Mouse (Mus musculus): Measurements from ENCODE around the gene Raf1. TPM values are rescaled to one million over a fixed set of nuclear protein-coding genes. Genes with fewer than 3 reads are reported as not detected.

Raf1 gene
- 100 to 1,000 TPM; 121 to 132 TPM for total RNA-seq (2021)

DNA sequence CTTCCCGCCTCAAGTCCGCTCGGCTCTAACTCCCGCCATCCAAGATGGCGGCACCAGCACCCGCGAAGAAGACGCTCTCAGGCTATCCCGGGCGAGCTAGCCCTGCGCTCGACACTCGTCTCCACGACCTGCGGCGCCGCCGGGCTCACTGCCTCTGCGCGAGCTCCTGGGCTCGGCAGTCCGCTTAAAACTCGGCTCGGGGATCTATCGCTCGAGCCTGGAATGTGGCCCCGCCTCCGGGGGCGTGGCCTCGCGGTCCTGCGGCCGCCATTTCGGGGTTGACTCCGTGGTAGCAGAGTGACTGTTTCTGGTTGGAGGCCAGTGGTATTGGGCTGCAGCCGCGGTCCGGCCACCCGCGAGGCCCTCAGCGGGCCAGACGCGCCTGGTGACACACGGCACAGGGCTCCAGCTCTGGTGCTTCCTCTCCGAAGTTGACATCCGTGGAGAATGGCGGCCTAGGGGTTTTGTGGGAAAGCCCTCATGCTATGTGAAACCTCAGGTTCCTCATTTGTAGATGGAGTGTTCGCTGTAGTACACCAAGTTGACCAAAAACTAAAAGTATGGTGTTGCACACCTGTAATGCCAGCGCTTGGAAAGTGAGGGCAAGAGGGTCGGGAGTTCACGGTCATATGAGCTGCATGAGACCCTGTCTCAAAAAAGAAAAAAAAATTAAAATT is at the start of gene Raf1:
TSS of gene Raf1 (minus strand) at position 184 of the 677 bp plus-strand sequence.
- intact Hi-C loops (cut with DNase I) = loop anchor here (5.0 kb wide), 1 partner anchor 74 kb away; the partner anchor contains the start of gene Mkrn2
- DNase-seq (ENCODE audit: extremely low spot score in 1 of 2, low spot score in 2 of 2) = peak; percentile 97 to 98

DNA sequence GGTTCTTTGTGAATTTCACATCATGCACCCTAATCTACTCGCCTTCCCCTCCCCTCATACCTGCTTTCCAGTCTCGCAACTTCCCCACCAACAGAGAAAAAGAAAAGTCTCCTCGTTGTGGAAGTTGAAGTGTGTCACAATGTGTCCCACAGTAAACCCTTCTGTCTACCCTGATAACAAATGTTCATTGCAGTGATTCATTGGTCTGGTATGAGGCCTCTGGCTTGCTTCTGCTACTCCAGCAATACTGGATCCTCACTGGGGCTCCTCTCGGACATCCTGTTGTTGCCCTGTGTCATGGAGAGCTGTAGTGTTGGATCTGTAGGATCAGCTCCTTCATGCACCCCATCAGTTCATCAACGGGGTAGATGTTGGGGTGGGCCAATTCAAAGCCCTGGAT is 45.8 kb upstream of the Raf1 start:
- intact Hi-C loops (cut with DNase I) = no loop called here
- no peak for DNase-seq (ENCODE audit: extremely low spot score in 1 of 2, low spot score in 2 of 2)

DNA sequence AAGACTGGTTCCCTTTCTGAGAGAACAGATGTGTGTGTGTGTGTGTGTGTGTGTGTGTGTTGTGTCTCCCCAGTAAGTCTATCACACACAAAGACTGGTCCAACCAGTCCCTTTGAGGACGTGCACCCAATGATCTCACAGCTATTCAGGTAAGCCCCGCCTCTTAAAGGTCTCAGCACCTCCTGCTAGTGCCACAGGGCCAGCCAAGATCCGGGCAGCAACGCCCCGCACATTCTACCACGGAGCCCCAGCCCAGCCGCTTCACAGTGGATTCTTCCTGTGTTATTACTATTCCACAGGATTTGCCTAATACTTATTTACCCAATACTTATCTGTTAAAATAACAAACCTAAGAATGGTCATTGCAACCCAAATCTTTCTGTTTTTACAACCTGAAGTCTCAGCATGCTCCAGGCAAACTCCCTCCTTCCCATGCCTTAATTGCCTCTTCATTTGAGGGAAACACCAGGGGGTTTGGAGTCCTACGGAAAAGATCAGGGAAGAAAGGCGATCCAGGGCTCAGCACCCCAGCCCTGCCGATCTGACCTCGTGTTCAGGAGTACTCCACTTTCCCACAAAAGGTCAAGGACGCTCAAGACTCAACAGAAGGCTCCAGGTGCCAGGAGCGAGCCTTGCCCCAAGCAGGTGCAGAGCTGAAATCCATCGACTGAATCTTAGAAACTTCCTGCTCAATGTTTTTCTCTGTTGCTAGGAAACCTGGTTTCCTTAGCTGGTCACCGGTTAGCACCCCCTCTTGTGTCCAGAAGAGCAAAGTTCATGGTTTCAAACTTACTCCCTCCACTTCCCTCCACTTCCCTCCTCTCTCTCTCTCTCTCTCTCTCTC is 41.5 kb upstream of the Raf1 start:
- intact Hi-C loops (cut with DNase I) = no loop called here
- peak in 1 of 2 experiments; percentile 49 for DNase-seq (ENCODE audit: extremely low spot score in 1 of 2, low spot score in 2 of 2)

DNA sequence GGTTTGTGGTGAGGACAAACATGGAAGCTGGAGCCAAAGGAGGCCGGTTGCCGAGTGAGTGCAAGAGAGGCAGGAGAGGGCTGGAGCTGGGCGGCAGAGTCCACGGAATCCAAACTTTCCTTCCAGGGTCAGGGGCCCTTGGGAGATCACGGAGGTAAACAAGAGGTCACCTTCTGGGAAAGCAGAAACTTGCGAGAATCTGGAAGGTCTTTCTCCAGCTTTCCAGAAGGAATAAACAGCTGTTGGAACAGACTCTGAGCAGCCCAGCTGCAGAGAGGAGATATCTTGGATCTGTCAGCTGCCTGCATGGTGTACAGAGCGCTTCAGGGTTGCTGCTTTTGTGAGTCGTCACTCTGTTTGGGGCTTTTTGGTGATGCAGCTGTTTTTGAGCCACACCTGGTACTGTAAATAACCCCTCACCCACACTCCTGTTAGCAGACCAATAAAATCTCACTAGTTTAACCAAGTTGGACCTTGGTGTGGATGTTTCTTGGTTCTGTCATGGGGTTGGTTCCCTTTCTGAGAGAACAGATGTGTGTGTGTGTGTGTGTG is 40.7 kb upstream of the Raf1 start:
- intact Hi-C loops (cut with DNase I) = no loop called here
- DNase-seq (ENCODE audit: extremely low spot score in 1 of 2, low spot score in 2 of 2) = no peak

DNA sequence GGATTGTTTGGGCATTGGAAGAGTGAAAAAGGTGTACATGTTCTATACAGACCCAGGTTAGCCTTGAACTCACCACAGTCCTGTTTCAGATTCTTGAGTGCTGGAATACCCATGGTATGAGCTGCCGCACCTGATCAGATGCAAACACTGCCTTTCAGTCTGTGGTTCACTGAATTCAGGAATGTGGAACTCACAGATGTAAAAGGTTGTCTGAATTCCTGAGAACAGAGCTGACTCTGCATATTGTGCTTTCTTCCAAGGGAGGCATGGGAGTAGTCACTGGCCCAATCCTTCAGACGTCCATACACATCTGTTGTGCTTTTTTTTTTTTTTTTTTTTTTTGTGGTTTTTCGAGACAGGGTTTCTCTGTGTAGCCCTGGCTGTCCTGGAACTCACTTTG is 34.8 kb upstream of the Raf1 start:
- DNase-seq (ENCODE audit: extremely low spot score in 1 of 2, low spot score in 2 of 2) = no peak
- intact Hi-C loops (cut with DNase I) = no loop called here

DNA sequence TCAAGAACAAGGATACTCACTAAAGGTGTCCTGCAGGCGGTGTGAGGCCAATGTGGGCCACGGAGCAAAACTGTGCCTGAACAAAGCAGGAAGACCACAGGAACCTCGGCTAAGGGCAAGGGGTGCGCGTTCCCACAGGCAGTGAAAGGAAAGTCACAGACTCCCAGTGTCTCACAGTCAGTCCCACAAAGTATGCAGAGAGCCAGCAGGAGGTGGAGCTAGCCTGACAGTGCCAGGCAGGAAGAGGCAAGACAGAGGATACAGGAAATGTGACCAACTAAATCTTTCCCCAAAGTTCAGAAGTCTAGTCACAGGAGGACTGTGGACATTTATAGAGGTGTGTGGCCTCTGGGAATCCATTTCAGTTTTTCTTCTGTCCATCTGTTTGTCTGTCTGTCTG is 26.5 kb upstream of the Raf1 start:
- DNase-seq (ENCODE audit: extremely low spot score in 1 of 2, low spot score in 2 of 2) = no peak
- intact Hi-C loops (cut with DNase I) = no loop called here

DNA sequence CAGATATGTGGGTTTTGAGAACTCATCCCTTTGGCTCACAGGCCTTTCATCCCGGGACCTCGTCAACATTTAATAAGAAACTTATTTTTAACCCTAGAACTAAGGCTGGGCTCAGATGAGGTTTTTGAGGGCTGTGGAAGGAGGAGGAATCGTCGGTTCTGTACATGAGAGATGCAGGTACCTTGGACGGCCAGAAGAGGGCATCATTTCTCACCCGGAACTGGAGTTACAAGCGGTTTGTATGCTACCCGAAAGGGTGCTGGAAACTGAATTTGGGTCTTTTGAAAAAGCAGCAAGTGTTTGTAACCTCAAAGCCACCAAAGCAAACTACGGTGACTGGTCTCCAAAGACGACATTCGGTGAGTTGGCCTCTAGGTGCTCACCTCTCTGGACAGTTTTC is 24.9 kb upstream of the Raf1 start:
- intact Hi-C loops (cut with DNase I) = no loop called here
- DNase-seq (ENCODE audit: extremely low spot score in 1 of 2, low spot score in 2 of 2) = no peak

DNA sequence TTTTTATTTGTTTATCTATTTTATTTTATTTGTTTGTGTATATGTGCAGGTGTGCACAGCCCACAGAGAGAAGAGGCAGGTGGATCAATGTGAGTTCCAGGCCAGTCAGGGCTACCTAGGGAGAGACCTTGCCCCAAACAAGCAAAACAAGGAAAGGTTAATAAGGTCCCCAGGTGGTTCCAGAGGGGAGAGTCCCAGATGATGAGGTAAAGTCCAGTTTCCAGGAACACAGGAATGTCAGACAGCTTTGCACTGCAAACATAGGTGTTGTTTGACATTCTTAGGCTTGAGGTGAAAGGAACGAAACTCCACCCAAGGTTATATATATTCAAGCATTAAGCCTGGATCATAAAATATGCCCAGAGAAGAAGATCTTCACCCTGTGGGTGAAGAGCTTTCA is 24.3 kb upstream of the Raf1 start:
- DNase-seq (ENCODE audit: extremely low spot score in 1 of 2, low spot score in 2 of 2) = no peak
- intact Hi-C loops (cut with DNase I) = no loop called here

DNA sequence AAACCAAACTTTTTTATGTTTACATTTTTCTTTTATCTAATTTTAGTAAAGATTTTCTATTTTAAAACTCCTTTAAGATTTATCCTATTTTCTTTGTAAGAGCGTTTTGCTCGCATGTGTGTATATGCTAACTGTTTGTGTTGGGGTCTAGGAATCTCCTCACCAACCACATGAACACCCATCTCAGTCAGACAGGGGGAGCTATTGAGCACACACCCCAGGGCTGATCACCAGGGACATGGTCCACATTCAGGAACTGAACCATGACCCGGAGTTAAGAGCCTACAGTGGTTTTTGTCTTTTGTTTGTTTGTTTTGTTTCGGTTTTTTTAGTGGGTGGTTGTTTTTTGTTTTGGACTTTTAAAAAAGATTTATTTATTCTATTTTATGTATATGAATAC is 22.3 kb upstream of the Raf1 start:
- no peak for DNase-seq (ENCODE audit: extremely low spot score in 1 of 2, low spot score in 2 of 2)
- intact Hi-C loops (cut with DNase I) = no loop called here

DNA sequence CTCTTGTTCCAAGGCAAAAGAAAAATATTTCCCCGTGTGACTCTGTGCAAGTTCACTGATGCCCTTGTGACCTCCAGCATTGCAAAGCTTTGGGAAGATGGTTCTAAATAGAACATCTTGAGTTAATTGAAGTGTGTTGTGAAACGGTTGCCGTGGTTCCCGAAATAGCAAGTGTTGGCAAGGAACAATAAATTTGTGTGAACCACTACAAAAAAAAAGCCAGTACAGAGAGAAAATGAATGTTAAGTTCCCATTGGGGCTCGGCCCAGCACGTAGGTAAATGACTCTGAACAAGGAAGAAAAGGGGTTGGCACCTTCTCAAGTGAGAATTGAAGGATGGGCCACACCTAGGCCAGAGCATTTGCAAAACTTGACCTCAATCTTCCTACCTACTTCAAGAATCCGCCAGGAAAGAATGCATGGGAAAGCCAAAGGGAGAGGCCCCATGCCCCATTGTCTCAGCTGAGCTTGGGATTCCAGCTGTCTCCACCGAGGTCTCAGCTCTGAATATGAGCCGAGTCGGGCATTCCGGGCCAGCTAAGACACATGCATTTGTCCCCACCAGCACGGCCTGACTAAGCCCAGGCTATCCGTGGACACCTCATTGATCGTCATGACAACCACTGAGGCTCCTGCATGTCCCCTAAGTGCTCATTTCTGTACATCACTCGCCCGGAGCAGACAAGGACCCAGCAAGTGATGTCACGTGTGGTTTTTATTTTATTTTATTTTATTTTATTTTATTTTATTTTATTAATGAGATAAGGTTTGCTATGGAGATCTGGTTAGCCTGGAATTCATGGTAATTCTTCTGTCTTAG is 21.5 kb upstream of the Raf1 start:
- intact Hi-C loops (cut with DNase I) = no loop called here
- DNase-seq (ENCODE audit: extremely low spot score in 1 of 2, low spot score in 2 of 2) = no peak

DNA sequence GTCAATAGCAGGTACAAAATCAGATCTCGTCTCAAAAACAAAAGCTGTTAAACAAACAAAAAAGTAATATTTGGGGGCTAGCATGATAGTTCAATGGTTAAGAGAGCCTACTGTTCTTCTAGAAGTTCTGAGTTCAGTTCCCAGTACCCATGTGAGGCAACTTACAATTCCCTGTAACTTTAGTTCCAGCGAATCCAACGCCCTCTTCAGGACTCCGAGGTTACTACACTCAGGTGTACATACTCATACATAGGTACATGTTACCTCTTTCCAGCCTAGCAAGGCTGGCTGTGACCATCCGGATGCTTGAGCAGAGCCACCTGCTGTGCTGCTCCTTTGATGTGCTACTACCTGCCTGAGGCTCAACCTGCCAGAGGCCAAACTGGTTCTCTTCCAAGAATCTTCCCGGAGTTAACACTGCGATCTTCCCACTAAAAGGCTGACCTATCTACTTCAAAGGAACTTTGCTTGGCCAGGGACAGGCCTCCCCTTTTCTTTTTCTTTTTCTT is 20.3 kb upstream of the Raf1 start:
- intact Hi-C loops (cut with DNase I) = no loop called here

DNA sequence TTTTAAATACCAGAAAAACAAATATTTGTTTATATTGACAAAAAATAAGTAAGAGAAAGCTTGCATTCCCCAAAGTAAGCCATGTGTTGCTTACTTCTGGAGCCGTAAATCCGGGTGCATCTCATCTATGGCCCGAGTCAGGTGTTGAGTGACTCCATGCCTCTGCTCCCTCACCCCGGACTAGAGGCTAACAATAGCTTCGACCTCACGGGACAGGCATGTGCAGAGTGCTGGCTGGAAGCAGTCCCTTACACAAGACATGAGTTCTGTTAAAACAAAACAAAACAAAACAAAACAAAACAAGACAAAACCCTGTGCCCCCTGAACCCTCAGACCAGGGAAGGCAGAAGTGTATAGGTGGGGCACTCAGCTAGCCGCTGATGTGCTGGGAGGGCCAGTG is 18.7 kb upstream of the Raf1 start:
- DNase-seq (ENCODE audit: extremely low spot score in 1 of 2, low spot score in 2 of 2) = no peak
- intact Hi-C loops (cut with DNase I) = no loop called here

More for the DNA sequence above, 20.3 kb upstream of the Raf1 start:
- DNase-seq (ENCODE audit: extremely low spot score in 1 of 2, low spot score in 2 of 2) = no peak

DNA sequence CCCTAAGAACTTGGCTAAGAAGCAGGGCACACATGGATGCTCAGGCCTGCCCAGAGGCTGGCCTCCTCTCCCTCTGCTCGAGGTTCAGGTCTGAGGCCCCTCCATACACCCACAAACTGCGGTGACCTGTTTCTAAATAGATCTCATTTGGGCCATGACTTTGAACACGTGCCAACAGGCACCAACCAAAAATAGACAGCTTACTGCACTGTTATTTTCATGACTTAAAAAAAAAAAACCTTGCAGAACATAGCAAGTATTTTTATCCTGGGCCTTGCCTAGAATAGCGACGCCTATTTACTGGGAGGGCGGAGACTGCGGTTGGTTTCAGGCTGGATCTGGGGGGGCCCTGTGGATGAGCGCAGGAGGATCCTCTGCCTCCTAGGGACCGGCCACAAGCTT is 18.0 kb upstream of the Raf1 start:
- peak; percentile 36 to 57 for DNase-seq (ENCODE audit: extremely low spot score in 1 of 2, low spot score in 2 of 2)
- intact Hi-C loops (cut with DNase I) = no loop called here

DNA sequence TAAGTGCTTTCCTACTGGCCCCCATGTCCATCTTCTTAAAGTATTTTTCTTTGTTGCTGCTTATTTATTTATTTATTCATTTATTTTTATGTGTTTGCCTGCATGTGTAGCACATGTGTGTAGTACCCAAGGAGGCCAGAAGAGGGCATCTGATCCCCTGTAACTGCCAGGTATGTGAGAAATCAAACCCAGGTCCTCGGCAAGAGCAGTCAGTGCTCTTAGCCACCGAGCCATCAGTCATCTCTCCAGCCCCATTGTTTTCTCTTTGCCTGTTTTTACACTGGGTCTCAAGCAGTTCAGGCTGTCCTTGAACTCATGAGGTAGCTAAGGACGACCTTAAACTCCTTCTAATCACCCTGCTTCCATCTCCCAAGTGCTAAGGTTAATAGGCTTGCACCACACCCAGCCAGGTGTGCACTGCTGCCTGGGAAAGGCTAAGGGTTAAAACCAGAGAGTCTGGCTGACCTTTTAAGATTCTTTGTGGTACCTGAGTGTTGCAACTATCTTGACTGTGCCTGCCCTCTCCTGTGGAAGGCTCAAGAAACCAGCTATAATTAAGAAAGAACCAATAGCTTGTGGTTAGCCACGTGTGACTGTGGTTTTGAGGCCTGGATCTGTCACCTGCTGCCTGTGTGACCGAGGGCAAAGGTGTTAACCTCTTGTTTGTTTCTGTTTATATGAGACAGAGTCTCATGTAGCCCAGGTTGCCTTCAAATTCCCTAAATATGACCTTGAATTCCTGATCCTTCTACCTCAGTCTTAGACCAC is 16.7 kb upstream of the Raf1 start:
- no peak for DNase-seq (ENCODE audit: extremely low spot score in 1 of 2, low spot score in 2 of 2)
- intact Hi-C loops (cut with DNase I) = no loop called here

DNA sequence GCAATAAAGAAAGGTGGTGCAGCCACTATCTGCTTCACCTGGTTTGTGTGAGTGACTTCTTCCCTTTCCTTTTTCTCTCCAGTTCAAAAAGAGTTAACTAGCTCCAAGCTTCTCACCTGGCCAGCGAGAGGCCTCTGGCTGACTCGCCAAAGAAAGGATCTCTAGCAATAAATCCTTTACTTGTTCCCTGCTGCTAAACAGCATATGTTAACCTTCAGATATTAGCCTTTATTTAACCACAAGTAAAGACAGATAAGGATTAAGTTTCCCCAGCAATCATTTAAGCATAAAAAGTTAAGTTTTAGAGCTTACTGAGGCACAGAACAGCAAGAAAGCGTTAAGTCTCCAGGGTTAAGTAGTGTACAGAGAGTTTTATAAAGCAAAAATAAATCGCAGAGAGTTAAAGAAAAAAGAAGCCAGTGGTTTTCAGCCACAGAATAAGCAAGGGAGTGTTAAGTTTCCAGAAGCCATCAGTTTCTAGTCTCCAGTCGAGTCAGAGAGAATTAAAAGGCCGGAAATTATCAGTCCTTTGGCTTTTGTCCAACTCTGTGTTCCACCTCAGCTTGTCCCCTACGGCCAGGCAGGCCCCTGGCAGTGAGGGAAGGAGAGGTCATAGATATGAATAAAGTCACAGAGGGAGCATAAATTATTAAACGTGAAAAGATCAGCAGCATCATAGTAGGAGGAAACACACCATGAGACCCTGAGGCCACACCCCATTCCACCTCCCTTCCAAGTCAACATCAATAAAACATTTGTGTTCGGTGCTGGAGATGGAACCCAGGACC is 15.9 kb upstream of the Raf1 start:
- no peak for DNase-seq (ENCODE audit: extremely low spot score in 1 of 2, low spot score in 2 of 2)
- intact Hi-C loops (cut with DNase I) = no loop called here

DNA sequence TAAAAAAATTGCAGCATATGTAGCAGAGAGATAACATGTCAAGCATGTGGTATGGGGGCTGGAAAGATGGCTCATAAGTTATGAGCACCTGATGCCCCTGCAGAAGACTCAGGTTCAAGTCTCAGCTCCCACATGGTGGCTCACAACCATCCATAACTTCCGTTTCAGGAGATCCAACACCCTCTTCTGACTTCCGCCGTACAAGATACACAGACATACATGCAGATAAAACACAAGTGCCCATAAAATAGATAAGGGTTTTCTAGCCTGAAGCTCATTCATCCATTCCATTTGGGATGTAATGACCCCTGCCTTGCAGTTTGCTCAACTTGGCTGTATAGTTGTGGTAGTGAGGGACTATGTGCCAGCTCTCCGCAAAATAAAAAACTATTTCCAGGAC is 13.7 kb upstream of the Raf1 start:
- DNase-seq (ENCODE audit: extremely low spot score in 1 of 2, low spot score in 2 of 2) = no peak
- intact Hi-C loops (cut with DNase I) = no loop called here

DNA sequence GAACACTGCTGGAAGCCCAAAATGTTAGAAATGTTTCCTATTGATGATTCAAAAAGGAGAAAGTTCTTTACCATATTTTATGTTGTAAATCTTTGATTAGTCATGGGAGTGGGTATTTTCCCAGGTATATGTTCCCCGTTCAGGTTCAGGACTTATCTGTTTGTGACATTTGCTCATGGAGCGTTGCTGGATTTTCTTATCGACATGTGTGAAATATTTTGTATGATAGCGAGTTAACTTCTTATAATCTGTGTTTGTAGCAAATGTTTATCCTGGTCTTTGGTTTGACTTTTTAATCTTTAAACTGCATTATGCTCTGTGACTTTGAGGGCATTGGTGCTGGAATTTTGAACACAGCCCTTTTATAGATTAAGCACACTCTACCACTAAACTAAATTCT is 12.2 kb upstream of the Raf1 start:
- intact Hi-C loops (cut with DNase I) = no loop called here
- DNase-seq (ENCODE audit: extremely low spot score in 1 of 2, low spot score in 2 of 2) = no peak

DNA sequence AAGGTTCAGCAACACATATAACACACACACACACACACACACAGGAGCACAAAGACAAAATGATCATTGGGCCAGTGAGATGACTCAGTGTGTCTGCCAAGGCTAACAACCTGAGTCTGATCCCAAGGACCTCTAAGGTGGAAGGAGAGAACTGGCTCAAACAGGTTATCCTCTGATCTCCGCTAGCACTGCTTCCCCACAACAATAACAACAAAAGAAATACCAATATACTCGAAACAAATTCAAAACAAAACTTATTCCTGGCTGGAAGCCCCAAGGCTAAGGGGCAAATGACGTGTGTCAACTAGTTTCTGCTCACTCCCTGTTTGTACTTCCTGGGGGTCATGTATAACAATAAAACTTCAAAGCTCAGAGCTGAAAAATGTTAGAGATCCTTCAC is 11.3 kb upstream of the Raf1 start:
- DNase-seq (ENCODE audit: extremely low spot score in 1 of 2, low spot score in 2 of 2) = no peak
- intact Hi-C loops (cut with DNase I) = no loop called here
